Mouse (Mus musculus) lung, postnatal 0 days (tissue): ENCODE data around the gene Dnaja2. TPM values are rescaled to one million over a fixed set of nuclear protein-coding genes. Genes with fewer than 3 reads are reported as not detected.

Source experiments
- ATAC-seq: fragments of 200-750 bp; cut with Nextera tagmentation; 2 replicates; pipeline ENCODE4 v1.8.0; 2017; ENCODE audit warnings: moderate library complexity
- DNase-seq: peaks from one replicate; pipeline ENCODE4 v3.0.0-alpha.2; 2016; ENCODE audit warnings: low spot score
- H3K27ac ChIP-seq: fragments of 300-500 bp; sonication (generic); 2 replicates; pipeline ENCODE4 v1.5.1; 2014; ENCODE audit warnings: antibody characterized with exemption, mild to moderate bottlenecking, low read length, mixed read lengths
- H3K27me3 ChIP-seq: fragments of 300-500 bp; sonication (generic); replicated peaks from 2 replicates; pipeline ENCODE4 v1.6.1; 2014; ENCODE audit warnings: low read length, mixed read lengths; ENCODE audit not compliant: insufficient read depth
- H3K36me3 ChIP-seq: fragments of 300-500 bp; sonication (generic); 2 replicates; pipeline ENCODE4 v1.6.1; 2014; ENCODE audit warnings: low read length, mixed read lengths; ENCODE audit not compliant: insufficient read depth
- H3K4me1 ChIP-seq: fragments of 300-500 bp; sonication (generic); 2 replicates; pipeline ENCODE4 v1.6.1; 2014; ENCODE audit warnings: antibody characterized with exemption, low read depth, low read length, mixed read lengths; ENCODE audit not compliant: insufficient read depth
- H3K4me2 ChIP-seq: fragments of 300-500 bp; sonication (generic); replicated peaks from 2 replicates; pipeline ENCODE4 v1.6.1; 2014; ENCODE audit warnings: low read depth, mild to moderate bottlenecking, low read length, moderate library complexity, mixed read lengths
- H3K4me3 ChIP-seq: fragments of 300-500 bp; sonication (generic); 2 replicates; pipeline ENCODE4 v1.5.1; 2014; ENCODE audit warnings: low read depth, low read length
- H3K9ac ChIP-seq: fragments of 300-500 bp; sonication (generic); replicated peaks from 2 replicates; pipeline ENCODE4 v1.6.1; 2014; ENCODE audit warnings: low read depth, mild to moderate bottlenecking
- H3K9me3 ChIP-seq: fragments of 300-500 bp; sonication (generic); 2 replicates; pipeline ENCODE4 v1.6.1; 2016; ENCODE audit warnings: low read length, mixed read lengths
- CTCF ChIP-seq: IDR thresholded peaks from 2 replicates; pipeline ENCODE4 v1.5.1; 2016; ENCODE audit warnings: antibody characterized with exemption, mild to moderate bottlenecking
- EP300 ChIP-seq: IDR thresholded peaks from 2 replicates; pipeline ENCODE4 v1.6.1; 2016; ENCODE audit warnings: antibody characterized with exemption, mild to moderate bottlenecking, control low read depth
- WGBS: fragments of 180-500 bp; shearing (Covaris S2); extraction: QIAGEN DNeasy Blood & Tissue Kit; methylation state at CpG from one replicate; pipeline ENCODE4 v1.1.7; 2014; 5-methylcytosine and 5-hydroxymethylcytosine counted together
- polyA plus RNA-seq: library from polyadenylated mRNA; unstranded; fragments of >200 nt; fragmentation: Nextera tagmentation; extraction: Ambion mirVana; gene quantifications from 2 replicates; pipeline ENCODE4 v1.2.1, GENCODE M21; 2015

Gene Dnaja2
- polyA plus RNA-seq, 1 experiment from 2014 or later, result 95.7 TPM

DNA sequence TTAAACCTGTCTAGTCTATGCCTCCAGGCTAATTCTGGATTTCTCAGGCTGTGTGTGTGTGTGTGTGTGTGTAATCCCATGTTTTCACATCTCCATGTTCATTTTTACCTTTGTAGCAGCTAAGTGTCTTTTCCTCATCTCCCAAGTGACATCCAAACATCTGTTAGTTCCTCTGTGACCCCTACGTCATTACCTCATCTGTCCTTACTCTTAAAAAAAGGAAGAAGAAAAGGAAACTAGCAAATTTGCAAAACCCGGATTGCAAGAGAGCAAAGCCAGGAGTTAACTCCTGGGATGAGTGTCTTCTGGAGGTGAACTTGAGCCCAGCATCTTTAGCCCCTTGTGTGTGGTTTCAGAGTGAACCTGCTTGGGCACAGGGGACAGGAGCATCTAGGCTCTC, 52.8 kb downstream of the Dnaja2 start:
- ATAC-seq, result no peak
- Histone ChIP-seq H3K4me2 (no peak overlapping the region), H3K4me3 (no peak overlapping the region), H3K9me3 (no peaks in the 10 kb centered on the region), H3K9ac (no peak overlapping the region), H3K36me3 (no peaks in the 10 kb centered on the region), H3K27ac (no peak overlapping the region), H3K4me1 (no peaks in the 10 kb centered on the region), H3K27me3 (no peaks in the 10 kb centered on the region)
- no peak for DNase-seq
- 72% methylated on average over 2 of the region's 2 CpGs for WGBS
- TF ChIP-seq CTCF, result no peak
- no peak for TF ChIP-seq EP300

DNA sequence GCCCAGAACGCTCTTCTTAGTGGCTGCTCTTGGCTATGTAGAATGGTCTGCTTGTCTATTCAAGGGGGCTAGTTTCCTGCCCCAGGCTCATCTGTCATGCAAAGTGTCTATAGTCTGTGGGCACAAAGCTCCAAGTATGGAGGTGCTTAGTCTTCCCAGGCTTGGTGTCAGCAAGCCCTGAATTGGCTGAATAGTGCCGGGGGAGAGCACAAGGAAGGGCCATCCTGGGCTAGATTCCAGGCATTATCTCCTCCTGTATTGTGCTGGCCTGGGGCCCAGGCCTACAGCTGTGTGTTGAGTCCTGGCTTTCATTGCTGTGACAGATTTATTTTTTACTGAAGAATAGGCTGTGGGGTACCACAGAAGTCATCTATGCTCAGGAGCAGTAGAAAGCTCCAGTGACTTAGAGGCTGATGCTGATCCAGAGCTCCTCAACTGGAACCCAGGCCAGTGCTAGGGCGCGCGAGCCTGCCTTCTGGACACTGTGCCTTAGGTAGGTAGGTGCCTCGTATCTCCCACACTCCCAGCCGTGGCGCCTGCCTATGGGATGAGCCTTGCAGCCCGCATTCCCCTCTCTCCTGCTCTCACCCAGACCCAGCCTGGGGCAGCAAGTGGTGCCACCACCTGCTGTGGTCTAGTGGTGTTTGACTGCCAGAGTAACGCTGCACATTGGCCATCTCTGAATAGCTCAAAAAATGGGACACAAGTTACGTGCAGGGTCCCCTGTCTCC, 54.0 kb downstream of the Dnaja2 start:
- Histone ChIP-seq H3K9me3 (no peaks in the 10 kb centered on the region), H3K4me1 (no peaks in the 10 kb centered on the region), H3K36me3 (no peaks in the 10 kb centered on the region), H3K4me3 (no peak overlapping the region), H3K27me3 (no peaks in the 10 kb centered on the region), H3K9ac (no peak overlapping the region), H3K27ac (no peak overlapping the region), H3K4me2 (no peak overlapping the region)
- WGBS, result 75% methylated on average over 11 of the region's 11 CpGs
- TF ChIP-seq CTCF, result no peak
- TF ChIP-seq EP300, result no peak
- ATAC-seq (no peak), DNase-seq (no peak)

DNA sequence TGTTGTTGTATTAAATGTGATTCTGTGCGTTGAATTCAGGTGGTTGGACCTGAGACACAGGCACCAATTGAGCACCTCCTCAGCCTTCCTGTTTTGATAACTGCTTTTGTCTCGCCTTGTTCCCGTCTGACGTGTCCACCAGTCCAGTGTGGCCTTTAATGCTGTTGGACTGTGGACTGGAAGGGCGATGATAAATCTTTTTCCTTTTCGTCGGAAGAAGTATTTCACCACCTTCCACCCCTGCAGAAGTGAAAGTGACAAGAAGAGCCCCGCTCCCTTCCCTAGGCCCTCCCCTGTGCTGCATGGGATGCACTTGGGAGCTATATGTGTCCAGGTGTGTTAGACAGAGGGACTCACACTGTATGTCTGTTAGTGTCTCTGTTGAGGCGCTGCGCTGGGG, 54.7 kb downstream of the Dnaja2 start:
- Histone ChIP-seq H3K36me3 (no peaks in the 10 kb centered on the region), H3K4me2 (no peak overlapping the region), H3K27me3 (no peaks in the 10 kb centered on the region), H3K9me3 (no peaks in the 10 kb centered on the region), H3K9ac (no peak overlapping the region), H3K27ac (no peak overlapping the region), H3K4me3 (no peak overlapping the region), H3K4me1 (no peaks in the 10 kb centered on the region)
- 80% methylated on average over 10 of the region's 10 CpGs for WGBS
- ATAC-seq, result no peak
- TF ChIP-seq CTCF, result no peak
- no peak for TF ChIP-seq EP300
- no peak for DNase-seq

DNA sequence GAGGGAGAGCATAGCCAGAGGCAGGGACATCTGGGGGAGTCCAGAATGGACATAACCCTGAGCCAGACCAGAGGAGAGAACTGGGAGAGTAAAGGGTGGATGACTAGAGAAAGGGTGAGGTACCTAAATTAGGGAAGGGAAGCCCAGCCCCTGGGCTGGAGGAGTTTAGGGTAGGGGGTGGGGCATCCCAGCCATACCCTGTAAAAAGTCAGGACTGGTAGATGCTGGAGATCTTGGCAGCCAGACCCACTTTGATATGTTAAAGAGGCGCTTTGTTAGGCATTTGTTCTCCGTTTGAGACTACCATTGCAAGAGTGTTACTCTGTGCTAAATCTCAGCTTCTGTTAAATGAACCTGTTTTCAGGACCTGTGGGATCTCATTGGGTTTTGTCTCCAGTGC, 56.6 kb downstream of the Dnaja2 start:
- DNase-seq (no peak), ATAC-seq (no peak)
- H3K27me3 ChIP-seq, result no peaks in the 10 kb centered on the region
- no peak for TF ChIP-seq CTCF
- no peak for TF ChIP-seq EP300
- H3K9me3 ChIP-seq, result no peaks in the 10 kb centered on the region
- no peak overlapping the region for H3K4me3 ChIP-seq
- 68% methylated on average over 2 of the region's 2 CpGs for WGBS
- H3K4me1 ChIP-seq, result no peaks in the 10 kb centered on the region
- H3K36me3 ChIP-seq, result no peaks in the 10 kb centered on the region
- H3K9ac ChIP-seq, result no peak overlapping the region
- H3K27ac ChIP-seq, result no peak overlapping the region
- no peak overlapping the region for H3K4me2 ChIP-seq

- DNase-seq (no peak), ATAC-seq (no peak)
- Histone ChIP-seq H3K4me3 (no peak overlapping the region), H3K36me3 (no peaks in the 10 kb centered on the region), H3K27me3 (no peaks in the 10 kb centered on the region), H3K9ac (no peak overlapping the region), H3K4me2 (no peak overlapping the region), H3K9me3 (no peaks in the 10 kb centered on the region), H3K27ac (no peak overlapping the region), H3K4me1 (peaks cover 4% of the 10 kb centered on the region)
- no peak for TF ChIP-seq EP300
- TF ChIP-seq CTCF, result no peak
- WGBS, result 73% methylated on average over 4 of the region's 4 CpGs
These were observed 58.4 kb downstream of the Dnaja2 start for GRCm38 (mm10) chr8:85496778-85497177.

GRCm38 (mm10) chr8:85496125-85496524, 59.0 kb downstream of the Dnaja2 start:
- H3K4me3 ChIP-seq, result no peak overlapping the region
- no peak overlapping the region for H3K4me2 ChIP-seq
- no peak overlapping the region for H3K9ac ChIP-seq
- H3K9me3 ChIP-seq, result no peaks in the 10 kb centered on the region
- no peak for DNase-seq
- 81% methylated on average over 5 of the region's 5 CpGs for WGBS
- H3K36me3 ChIP-seq, result no peaks in the 10 kb centered on the region
- H3K27me3 ChIP-seq, result no peaks in the 10 kb centered on the region
- TF ChIP-seq CTCF (no peak), EP300 (no peak)
- no peak overlapping the region for H3K27ac ChIP-seq
- ATAC-seq, result no peak
- peaks cover 4% of the 10 kb centered on the region for H3K4me1 ChIP-seq
